Mouse (Mus musculus) CH12.LX (cell line): ENCODE results near the gene Fam219b. TPM values are rescaled to one million over a fixed set of nuclear protein-coding genes. Genes with fewer than 3 reads are reported as not detected.

Source experiments
- DNase-seq: peaks from one replicate; pipeline ENCODE4 v3.0.0-alpha.2; 2013; ENCODE audit errors: extremely low read depth
- H3K27ac ChIP-seq: 2 replicates; pipeline ENCODE4 v1.5.1; 2012; ENCODE audit warnings: low read depth, mild to moderate bottlenecking, control low read depth, moderate library complexity; ENCODE audit not compliant: insufficient read depth
- H3K27me3 ChIP-seq: replicated peaks from 2 replicates; pipeline ENCODE3; 2012; ENCODE audit warnings: inconsistent platforms
- H3K36me3 ChIP-seq, 2 experiments: replicated peaks in 1 of 2; 2 replicates each; pipeline versions ENCODE3 to v1.6.1; 2012; ENCODE audit warnings: inconsistent platforms in 1 of 2, low read length in 1 of 2, mild to moderate bottlenecking in 1 of 2, mixed read lengths in 1 of 2, moderate library complexity in 1 of 2; ENCODE audit not compliant: control insufficient read depth in 1 of 2, insufficient read depth in 1 of 2
- H3K4me1 ChIP-seq, 2 experiments: 2 replicates each; pipeline ENCODE4 v1.6.1; 2012; ENCODE audit warnings: inconsistent platforms in 1 of 2, moderate library complexity in 1 of 2; ENCODE audit not compliant: insufficient read depth in 2 of 2, control insufficient read depth in 1 of 2
- H3K4me2 ChIP-seq: 2 replicates; pipeline ENCODE4 v1.6.1; 2012; ENCODE audit warnings: low read depth, mild to moderate bottlenecking, control low read depth; ENCODE audit not compliant: poor library complexity, insufficient read depth, severe bottlenecking
- H3K4me3 ChIP-seq, 3 experiments: fragments of 150-350 bp in 1 of 3; sonication (generic) in 1 of 3; replicated peaks in 1 of 3; 2 replicates each; pipeline versions ENCODE3 to v1.5.1; 2011 to 2012; ENCODE audit warnings: low read depth in 2 of 3, low read length in 2 of 3, mild to moderate bottlenecking in 2 of 3, moderate library complexity in 2 of 3, control low read depth in 1 of 3, improper control_type of control experiment in 1 of 3, inconsistent platforms in 1 of 3, mixed read lengths in 1 of 3; ENCODE audit not compliant: poor library complexity in 1 of 3
- H3K79me2 ChIP-seq: replicated peaks from 2 replicates; pipeline ENCODE4 v1.6.1; 2012; ENCODE audit warnings: mild to moderate bottlenecking, moderate library complexity; ENCODE audit not compliant: control insufficient read depth, poor library complexity, insufficient read depth, severe bottlenecking; ENCODE audit errors: extremely low read depth
- H3K9ac ChIP-seq: 2 replicates; pipeline ENCODE4 v1.6.1; 2012; ENCODE audit warnings: low read depth, mild to moderate bottlenecking, control low read depth, moderate library complexity; ENCODE audit not compliant: insufficient read depth
- H3K9me3 ChIP-seq: replicated peaks from 2 replicates; pipeline ENCODE3; 2012; ENCODE audit warnings: low read length, inconsistent platforms, mixed read lengths
- CHD2 ChIP-seq: IDR thresholded peaks from 2 replicates; pipeline ENCODE4 v1.6.1; 2011; ENCODE audit warnings: low read length, improper control_type of control experiment
- IRF4 ChIP-seq: IDR thresholded peaks from 2 replicates; pipeline ENCODE4 v1.6.1; 2014; ENCODE audit warnings: low read depth, mild to moderate bottlenecking, inconsistent platforms, low read length, improper control_type of control experiment
- MAFK ChIP-seq: IDR thresholded peaks from 2 replicates; pipeline ENCODE4 v1.6.1; 2011; ENCODE audit warnings: low read length, improper control_type of control experiment; ENCODE audit not compliant: insufficient replicate concordance
- MAX ChIP-seq: IDR thresholded peaks from 2 replicates; pipeline ENCODE4 v1.6.1; 2011; ENCODE audit warnings: low read length, improper control_type of control experiment
- MXI1 ChIP-seq: IDR thresholded peaks from 2 replicates; pipeline ENCODE4 v1.6.1; 2011; ENCODE audit warnings: mild to moderate bottlenecking, low read depth, low read length, improper control_type of control experiment
- MYC ChIP-seq: IDR thresholded peaks from 2 replicates; pipeline ENCODE4 v1.6.1; 2011; ENCODE audit warnings: low read depth, mild to moderate bottlenecking, improper control_type of control experiment, low read length
- POLR2A ChIP-seq: IDR thresholded peaks from 2 replicates; pipeline ENCODE4 v1.6.1; 2011; ENCODE audit warnings: low read depth, mild to moderate bottlenecking, improper control_type of control experiment, low read length
- POLR2AphosphoS2 ChIP-seq: IDR thresholded peaks from 2 replicates; pipeline ENCODE4 v1.6.1; 2011; ENCODE audit warnings: low read depth, low read length, improper control_type of control experiment
- RAD21 ChIP-seq: IDR thresholded peaks from 2 replicates; pipeline ENCODE4 v1.6.1; 2011; ENCODE audit warnings: low read depth, mild to moderate bottlenecking, low read length, improper control_type of control experiment, moderate library complexity
- TBP ChIP-seq: conservative IDR thresholded peaks from 2 replicates; pipeline ENCODE4 v1.6.1; 2011; ENCODE audit warnings: low read depth, low read length, improper control_type of control experiment
- UBTF ChIP-seq: IDR thresholded peaks from 2 replicates; pipeline ENCODE4 v1.6.1; 2012; ENCODE audit warnings: low read depth, mild to moderate bottlenecking, inconsistent platforms, low read length, improper control_type of control experiment, moderate library complexity
- ZKSCAN1 ChIP-seq: IDR thresholded peaks from 2 replicates; pipeline ENCODE4 v1.6.1; 2012; ENCODE audit warnings: low read depth, inconsistent platforms, low read length, improper control_type of control experiment, borderline replicate concordance
- ZNF384 ChIP-seq: IDR thresholded peaks from 2 replicates; pipeline ENCODE4 v1.6.1; 2012; ENCODE audit warnings: low read depth, low read length, improper control_type of control experiment, inconsistent platforms
- dilution Hi-C: fragments of 300-500 bp; cut with MboI; formaldehyde crosslinking; loops from 2 replicates; pipeline ENCODE4 v1.14.3; 2020; ENCODE audit warnings: low sequenced_read_pairs; ENCODE audit not compliant: extremely low pct_unique_long_range_greater_than_20kb, extremely low pct_ligation_motif_present
- in situ Hi-C: fragments of 300-500 bp; cut with MboI; formaldehyde crosslinking; loops from 3 replicates; pipeline ENCODE4 v1.14.3; 2019; ENCODE audit warnings: low sequenced_read_pairs, low pct_ligation_motif_present, low pct_unique_long_range_greater_than_20kb, mixed read lengths
- polyA plus RNA-seq: library from polyadenylated mRNA; unstranded; fragments of >175 nt; gene quantifications from 2 replicates; pipeline ENCODE4 v1.2.1, GENCODE M21; 2012; ENCODE audit warnings: low read depth; ENCODE audit not compliant: insufficient read length
- total RNA-seq, 2 experiments: library from RNA; depleted of rRNA; stranded (reverse); fragments of 300-350 nt in 1 of 2; fragments of >200 nt in 1 of 2; gene quantifications; 2 replicates each; pipeline ENCODE4 v1.2.3; 2012 to 2014

Fam219b gene
- total and polyA plus RNA-seq, 3 experiments, result 8.3 to 10.6 (median 9.2) TPM

DNA sequence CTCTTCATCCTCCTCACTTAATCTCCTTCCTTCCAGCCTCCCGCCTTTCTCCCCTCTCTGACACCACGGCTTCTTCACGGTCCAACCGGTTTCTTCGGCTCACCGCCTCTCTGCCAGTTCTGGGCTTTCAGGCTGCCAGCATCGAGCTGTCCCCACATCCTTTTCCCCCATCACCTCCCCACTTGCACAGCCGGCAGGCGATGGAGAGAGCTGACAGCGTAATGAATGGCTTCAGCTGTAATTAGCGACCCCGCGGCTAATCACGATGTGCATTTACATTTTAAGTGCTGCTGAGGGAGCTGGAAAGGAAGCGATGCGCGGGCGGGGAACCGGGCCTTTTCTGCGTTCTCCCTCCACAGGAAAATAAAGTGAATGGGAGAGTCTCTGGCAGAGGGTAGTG, 35.5 kb upstream of the Fam219b start:
- no peak for DNase-seq
- Histone ChIP-seq H3K36me3 (peaks cover 0 to 8% of the 10 kb centered on the region in 2 experiments), H3K9me3 (peaks cover 4% of the 10 kb centered on the region), H3K9ac (no peak overlapping the region), H3K27ac (no peak overlapping the region), H3K4me3 (no peak overlapping the region), H3K79me2 (no peaks in the 10 kb centered on the region), H3K27me3 (peaks cover 2% of the 10 kb centered on the region), H3K4me2 (peak overlapping the region; percentile 25; the same call in 1 of the 2 replicates), H3K4me1 (peaks cover 0 to 3% of the 10 kb centered on the region in 2 experiments; a peak in 1 of 4 replicates)
- in situ Hi-C loops (loop anchor here (10.0 kb wide), 1 partner anchor 57 kb away; the partner anchor contains the start of gene Ppcdc), dilution Hi-C loops (no loop called here)
- TF ChIP-seq TBP, result no peak

DNA sequence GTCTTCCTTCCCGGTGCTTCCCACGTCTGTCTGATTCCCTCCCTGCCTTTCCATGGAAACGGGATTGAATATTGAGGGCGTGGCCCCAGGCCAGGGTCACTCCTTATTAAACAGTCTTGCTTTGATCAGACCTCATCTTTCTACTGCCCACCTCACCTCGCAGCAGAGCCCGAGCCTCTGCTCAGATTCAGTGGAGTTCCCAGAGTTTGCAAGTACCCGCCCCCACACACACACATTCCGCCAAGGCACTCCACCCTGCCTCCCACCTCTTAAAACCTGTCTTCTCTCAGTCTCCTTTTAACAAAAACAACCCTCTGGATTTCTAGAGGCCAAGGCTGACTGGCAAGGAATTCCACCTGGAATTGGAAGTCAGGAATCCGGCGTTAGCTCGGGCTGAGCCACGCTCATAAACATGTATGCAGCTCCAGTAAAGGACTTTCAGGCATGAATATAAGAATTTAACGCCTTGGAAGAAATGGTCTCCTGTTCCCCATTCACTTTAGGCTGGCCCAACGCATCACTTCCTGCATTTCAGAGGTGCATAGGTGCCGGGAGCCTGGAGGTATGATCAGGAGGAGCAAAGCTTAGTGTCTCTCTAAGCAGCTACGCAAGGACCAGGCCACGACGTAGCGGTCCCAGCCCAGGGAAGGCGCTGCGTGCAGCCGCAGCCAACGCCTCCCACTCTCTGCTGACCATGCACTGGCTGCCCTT, 34.3 kb upstream of the Fam219b start:
- in situ Hi-C loops (loop anchor here (10.0 kb wide), 1 partner anchor 58 kb away; the partner anchor contains the start of gene Ppcdc), dilution Hi-C loops (no loop called here)
- Histone ChIP-seq H3K4me1 (peaks cover 0 to 3% of the 10 kb centered on the region in 2 experiments; a peak in 1 of 4 replicates), H3K4me2 (no peak overlapping the region), H3K27me3 (no peaks in the 10 kb centered on the region), H3K36me3 (peaks cover 0 to 8% of the 10 kb centered on the region in 2 experiments), H3K9me3 (peaks cover 4% of the 10 kb centered on the region), H3K79me2 (no peaks in the 10 kb centered on the region), H3K4me3 (no peak overlapping the region), H3K9ac (no peak overlapping the region), H3K27ac (no peak overlapping the region)
- DNase-seq, result no peak
- TF ChIP-seq IRF4 (no peak), ZNF384 (no peak), POLR2A (no peak), MYC (no peak), POLR2AphosphoS2 (no peak), UBTF (no peak), ZKSCAN1 (no peak), RAD21 (no peak), MAX (no peak), CHD2 (no peak), MXI1 (no peak), MAFK (no peak)
